Mouse (Mus musculus) liver, postnatal 0 days (tissue): ENCODE measurements around the gene Sv2c.

Experiments used
- CTCF ChIP-seq: sonication (generic); IDR thresholded peaks from 2 replicates; pipeline ENCODE4 v1.5.1; 2016; ENCODE audit warnings: antibody characterized with exemption, low read depth
- EP300 ChIP-seq: IDR thresholded peaks from 2 replicates; pipeline ENCODE4 v1.6.1; 2016; ENCODE audit warnings: antibody characterized with exemption, low read depth, mild to moderate bottlenecking

DNA sequence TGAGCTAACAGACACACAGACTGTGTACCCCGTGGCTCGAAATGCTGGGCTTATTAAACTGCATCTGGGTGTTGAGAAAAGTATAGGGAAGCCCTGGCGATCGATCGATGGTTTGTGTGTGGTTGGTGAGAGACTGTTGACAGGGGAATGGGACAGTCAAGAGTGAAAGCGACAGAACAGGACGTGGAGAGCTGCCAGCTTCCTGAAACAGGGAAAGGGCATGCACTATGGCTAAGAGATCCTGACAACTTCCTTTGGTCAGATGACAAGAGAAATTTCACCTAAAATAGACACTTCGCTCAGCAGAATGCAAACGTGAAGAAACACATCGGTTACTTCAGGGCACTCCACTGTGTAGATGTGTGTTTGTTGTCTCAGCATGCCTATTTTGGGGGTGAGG lies 175.2 kb downstream of the Sv2c start:
- TF ChIP-seq EP300 = peak; percentile 33; the same call in 1 of the 2 replicates
- no peak for TF ChIP-seq CTCF
